Mouse (Mus musculus) heart, postnatal 0 days (tissue): Measurements from ENCODE around the gene Nsmce1. TPM values are rescaled to one million over a fixed set of nuclear protein-coding genes. Genes with fewer than 3 reads are reported as not detected.

Experiments
- ATAC-seq: fragments of 200-750 bp; cut with Nextera tagmentation; 2 replicates; pipeline ENCODE4 v1.8.0; 2017; ENCODE audit warnings: low read depth, moderate number of reproducible peaks, moderate library complexity; ENCODE audit not compliant: insufficient read depth
- DNase-seq: peaks from one replicate; pipeline ENCODE4 v3.0.0-alpha.2; 2016; ENCODE audit warnings: low spot score
- H3K27ac ChIP-seq: fragments of 300-500 bp; sonication (generic); 2 replicates; pipeline ENCODE4 v1.5.1; 2014; ENCODE audit warnings: low read depth, mild to moderate bottlenecking
- H3K27me3 ChIP-seq: fragments of 300-500 bp; sonication (generic); 2 replicates; pipeline ENCODE4 v1.6.1; 2014; ENCODE audit warnings: low read length, mixed read lengths; ENCODE audit not compliant: control insufficient read depth, insufficient read depth
- H3K36me3 ChIP-seq: fragments of 300-500 bp; sonication (generic); replicated peaks from 2 replicates; pipeline ENCODE4 v1.6.1; 2014; ENCODE audit warnings: low read length, mixed read lengths; ENCODE audit not compliant: control insufficient read depth, insufficient read depth
- H3K4me1 ChIP-seq: fragments of 300-500 bp; sonication (generic); 2 replicates; pipeline ENCODE4 v1.6.1; 2014; ENCODE audit warnings: antibody characterized with exemption; ENCODE audit not compliant: control insufficient read depth, insufficient read depth
- H3K4me2 ChIP-seq: fragments of 300-500 bp; sonication (generic); 2 replicates; pipeline ENCODE4 v1.6.1; 2014; ENCODE audit warnings: low read depth, mild to moderate bottlenecking, low read length, moderate library complexity
- H3K4me3 ChIP-seq: fragments of 300-500 bp; sonication (generic); 2 replicates; pipeline ENCODE4 v1.5.1; 2014; ENCODE audit warnings: low read depth, low read length
- H3K9ac ChIP-seq: fragments of 300-500 bp; sonication (generic); replicated peaks from 2 replicates; pipeline ENCODE4 v1.6.1; 2014; ENCODE audit warnings: low read depth, low read length, mixed read lengths
- H3K9me3 ChIP-seq: fragments of 300-500 bp; sonication (generic); replicated peaks from 2 replicates; pipeline ENCODE4 v1.6.1; 2016; ENCODE audit warnings: low read length; ENCODE audit not compliant: control insufficient read depth
- CTCF ChIP-seq: IDR thresholded peaks from 2 replicates; pipeline ENCODE4 v1.5.1; 2016; ENCODE audit warnings: antibody characterized with exemption, control low read depth, low read depth
- EP300 ChIP-seq: IDR thresholded peaks from 2 replicates; pipeline ENCODE4 v1.6.1; 2016; ENCODE audit warnings: antibody characterized with exemption, low read depth
- WGBS: fragments of 180-500 bp; shearing (Covaris S2); extraction: QIAGEN DNeasy Blood & Tissue Kit; methylation state at CpG from one replicate; pipeline ENCODE4 v1.1.7; 2014; 5-methylcytosine and 5-hydroxymethylcytosine counted together
- polyA plus RNA-seq: library from polyadenylated mRNA; unstranded; fragments of >200 nt; fragmentation: Nextera tagmentation; extraction: Ambion mirVana; gene quantifications from 2 replicates; pipeline ENCODE4 v1.2.1, GENCODE M21; 2015
- total RNA-seq: library from RNA; depleted of rRNA; stranded (reverse); fragments of >200 nt; gene quantifications from 2 replicates; pipeline ENCODE4 v1.2.3, GENCODE M21; 2014; ENCODE audit warnings: low replicate concordance

Gene Nsmce1
- total and polyA plus RNA-seq, 2 experiments from 2014 or later: 37.0 to 96.0 TPM

GRCm38 (mm10) chr7:125523051-125523450, 31.7 kb upstream of the Nsmce1 start:
- Histone ChIP-seq H3K9me3 (no peaks in the 10 kb centered on the region), H3K4me1 (no peaks in the 10 kb centered on the region), H3K4me3 (no peak overlapping the region), H3K27me3 (no peaks in the 10 kb centered on the region), H3K4me2 (no peak overlapping the region), H3K9ac (no peak overlapping the region), H3K27ac (no peak overlapping the region), H3K36me3 (no peaks in the 10 kb centered on the region)
- TF ChIP-seq CTCF (no peak), EP300 (no peak)
- DNase-seq (no peak), ATAC-seq (no peak)
- WGBS: 18% methylated on average over 3 of the region's 3 CpGs

GRCm38 (mm10) chr7:125519715-125520114, 28.3 kb upstream of the Nsmce1 start:
- DNase-seq: no peak
- Histone ChIP-seq H3K9ac (no peak overlapping the region), H3K9me3 (no peaks in the 10 kb centered on the region), H3K4me1 (no peaks in the 10 kb centered on the region), H3K4me3 (no peak overlapping the region), H3K36me3 (no peaks in the 10 kb centered on the region), H3K4me2 (no peak overlapping the region), H3K27ac (no peak overlapping the region), H3K27me3 (no peaks in the 10 kb centered on the region)
- no peak for TF ChIP-seq CTCF
- no peak for TF ChIP-seq EP300
- WGBS: 72% methylated on average over 3 of the region's 3 CpGs
- no peak for ATAC-seq

GRCm38 (mm10) chr7:125517470-125517869, 26.1 kb upstream of the Nsmce1 start:
- H3K4me3 ChIP-seq: no peak overlapping the region
- 74% methylated on average over 6 of the region's 6 CpGs for WGBS
- H3K4me2 ChIP-seq: no peak overlapping the region
- no peak overlapping the region for H3K27ac ChIP-seq
- H3K9ac ChIP-seq: no peak overlapping the region
- no peak for DNase-seq
- H3K36me3 ChIP-seq: no peaks in the 10 kb centered on the region
- no peak for ATAC-seq
- no peaks in the 10 kb centered on the region for H3K27me3 ChIP-seq
- H3K9me3 ChIP-seq: no peaks in the 10 kb centered on the region
- TF ChIP-seq CTCF (no peak), EP300 (no peak)
- H3K4me1 ChIP-seq: no peaks in the 10 kb centered on the region

- no peaks in the 10 kb centered on the region for H3K9me3 ChIP-seq
- no peak overlapping the region for H3K27ac ChIP-seq
- WGBS: 71% methylated on average over 8 of the region's 8 CpGs
- H3K4me3 ChIP-seq: no peak overlapping the region
- H3K4me1 ChIP-seq: no peaks in the 10 kb centered on the region
- no peak for DNase-seq
- TF ChIP-seq EP300 (no peak), CTCF (no peak)
- no peaks in the 10 kb centered on the region for H3K27me3 ChIP-seq
- no peak overlapping the region for H3K9ac ChIP-seq
- H3K4me2 ChIP-seq: no peak overlapping the region
- ATAC-seq: no peak
- no peaks in the 10 kb centered on the region for H3K36me3 ChIP-seq
These were observed 25.3 kb upstream of the Nsmce1 start for GRCm38 (mm10) chr7:125516723-125517122.

- no peak overlapping the region for H3K4me3 ChIP-seq
- H3K4me1 ChIP-seq: no peaks in the 10 kb centered on the region
- no peak overlapping the region for H3K4me2 ChIP-seq
- H3K9ac ChIP-seq: no peak overlapping the region
- DNase-seq (no peak), ATAC-seq (no peak)
- H3K9me3 ChIP-seq: no peaks in the 10 kb centered on the region
- 68% methylated on average over 5 of the region's 5 CpGs for WGBS
- no peaks in the 10 kb centered on the region for H3K36me3 ChIP-seq
- H3K27ac ChIP-seq: no peak overlapping the region
- H3K27me3 ChIP-seq: no peaks in the 10 kb centered on the region
- TF ChIP-seq EP300 (no peak), CTCF (no peak)
These were observed 23.9 kb upstream of the Nsmce1 start for GRCm38 (mm10) chr7:125515081-125515853.

- WGBS: 70% methylated on average over 2 of the region's 2 CpGs
These were observed 20.5 kb upstream of the Nsmce1 start for GRCm38 (mm10) chr7:125511852-125512251.

More at GRCm38 (mm10) chr7:125511852-125512251, 20.5 kb upstream of the Nsmce1 start:
- no peaks in the 10 kb centered on the region for H3K4me1 ChIP-seq
- H3K9ac ChIP-seq: no peak overlapping the region
- H3K27me3 ChIP-seq: no peaks in the 10 kb centered on the region
- no peaks in the 10 kb centered on the region for H3K9me3 ChIP-seq
- ATAC-seq (no peak), DNase-seq (no peak)
- H3K36me3 ChIP-seq: no peaks in the 10 kb centered on the region
- H3K4me2 ChIP-seq: no peak overlapping the region
- TF ChIP-seq CTCF: no peak
- no peak for TF ChIP-seq EP300
- no peak overlapping the region for H3K27ac ChIP-seq
- no peak overlapping the region for H3K4me3 ChIP-seq
